Mouse (Mus musculus) ES-CJ7 (cell line): ENCODE data around the gene Slit1.

Source experiments
- DNase-seq: peaks from one replicate; pipeline ENCODE4 v3.0.0; 2011; ENCODE audit warnings: low read depth, low spot score

Gene Slit1

GRCm38 (mm10) chr19:41724831-41725470, 18.5 kb downstream of the Slit1 start:
- peak; percentile 58 for DNase-seq

- DNase-seq: no peak
Measured at GRCm38 (mm10) chr19:41723337-41723736, 20.1 kb downstream of the Slit1 start.

DNA sequence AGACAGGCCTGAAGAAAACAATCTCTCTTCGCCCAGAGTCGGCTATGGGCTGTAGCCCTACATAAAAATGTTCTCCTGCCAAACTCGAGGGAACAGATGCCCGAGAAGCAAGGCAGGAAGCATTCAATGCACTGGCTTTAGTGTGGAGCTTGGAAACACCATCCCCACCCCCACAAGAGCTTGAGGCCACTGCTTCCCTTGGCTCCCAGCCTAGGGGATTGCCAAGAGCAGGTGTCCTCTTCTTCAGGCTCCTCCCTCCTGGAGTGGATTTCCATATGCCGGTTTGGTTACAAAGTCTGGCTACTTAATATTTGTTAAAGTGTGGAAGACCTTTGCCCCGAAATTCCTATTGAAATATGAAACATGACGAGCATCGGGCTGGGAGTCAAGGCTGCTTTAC, 24.0 kb downstream of the Slit1 start:
- no peak for DNase-seq

DNA sequence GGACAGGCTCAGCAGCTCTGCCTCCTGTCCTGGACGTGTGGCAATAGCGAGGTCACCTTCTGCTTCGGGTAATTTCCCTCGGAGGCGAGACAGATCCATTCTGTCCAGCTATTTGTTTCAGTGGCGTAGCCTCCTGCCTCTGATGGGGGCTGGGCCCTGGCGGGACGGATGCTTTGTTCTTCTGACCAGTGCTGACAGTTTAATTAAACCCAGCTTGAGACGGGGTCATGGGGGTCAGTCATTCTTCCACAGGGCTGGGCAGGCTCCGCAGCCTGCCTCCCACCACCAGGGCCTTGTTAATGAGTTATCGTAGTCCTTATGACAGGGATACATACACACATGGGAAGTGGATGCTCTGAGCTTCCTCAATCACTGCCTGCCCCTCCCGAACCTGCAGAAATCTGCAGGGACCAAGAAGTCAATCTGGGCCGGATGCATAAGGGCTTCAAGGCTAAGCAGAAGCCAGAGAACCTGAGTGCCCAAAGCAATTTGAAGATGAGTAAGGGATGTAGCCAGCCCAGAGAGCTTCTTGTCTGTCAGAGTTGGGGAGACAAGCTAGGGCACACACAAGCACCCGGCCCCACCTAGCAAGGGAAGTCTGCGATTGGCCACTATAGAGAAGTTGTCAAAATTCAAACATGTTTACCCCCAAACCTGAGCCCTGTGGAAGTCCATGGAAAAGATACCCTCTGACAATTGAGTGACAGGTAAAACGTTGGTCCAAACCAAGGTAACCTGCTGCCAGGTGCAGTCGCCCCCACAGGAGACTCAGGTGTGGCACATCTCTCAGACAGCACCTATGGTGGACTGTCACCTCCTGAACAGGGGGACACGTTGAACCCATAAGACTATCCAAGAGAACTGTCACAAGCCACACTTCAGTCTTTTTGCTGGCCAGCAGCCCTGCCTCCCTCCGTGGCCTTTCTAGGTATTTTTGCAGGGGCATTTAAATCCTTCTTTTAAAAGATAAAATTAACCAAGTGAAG, 26.9 kb downstream of the Slit1 start:
- no peak for DNase-seq

DNA sequence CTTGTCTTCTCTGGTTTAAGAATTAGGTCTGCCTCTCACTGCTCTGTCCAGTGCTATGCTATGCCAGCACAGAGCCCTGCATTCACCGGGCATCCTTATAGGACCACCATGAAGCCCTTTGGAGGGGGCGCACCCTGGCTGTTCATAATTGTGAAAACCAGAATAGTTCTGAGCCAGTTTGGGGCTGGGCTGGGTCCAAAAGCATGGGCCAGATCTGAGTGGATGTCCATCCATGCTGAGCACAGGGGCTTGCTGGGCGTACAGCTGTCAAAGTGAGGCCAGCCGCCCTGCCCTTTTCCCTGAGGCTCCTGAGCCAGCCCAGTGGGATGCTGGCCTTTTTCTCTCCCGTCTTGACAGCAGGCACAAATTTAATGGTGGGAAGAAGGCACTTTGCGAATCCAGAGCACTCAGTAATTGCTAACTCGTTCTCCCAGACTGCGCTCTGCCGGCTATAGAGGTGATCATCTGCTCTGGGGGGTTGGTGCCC, 29.0 kb downstream of the Slit1 start:
- no peak for DNase-seq

DNA sequence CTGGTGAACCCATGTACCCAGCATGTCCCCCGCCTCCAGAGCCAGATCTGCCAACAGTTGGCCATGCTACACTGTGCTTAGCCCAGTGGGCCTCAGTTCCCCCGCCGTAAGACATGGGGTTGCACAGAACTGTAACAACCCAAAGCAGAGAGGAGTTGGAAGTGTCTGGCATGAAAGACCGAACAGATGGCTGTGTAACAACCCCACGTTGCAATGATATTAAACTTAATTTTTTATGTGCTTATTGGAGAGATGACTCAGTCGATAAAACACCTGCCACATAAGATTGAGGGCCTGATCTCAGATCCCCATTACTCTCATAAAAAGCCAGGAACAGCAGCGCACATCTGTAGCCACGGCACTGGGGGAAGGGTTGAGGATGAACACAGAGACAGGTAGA, 30.6 kb downstream of the Slit1 start:
- no peak for DNase-seq

DNA sequence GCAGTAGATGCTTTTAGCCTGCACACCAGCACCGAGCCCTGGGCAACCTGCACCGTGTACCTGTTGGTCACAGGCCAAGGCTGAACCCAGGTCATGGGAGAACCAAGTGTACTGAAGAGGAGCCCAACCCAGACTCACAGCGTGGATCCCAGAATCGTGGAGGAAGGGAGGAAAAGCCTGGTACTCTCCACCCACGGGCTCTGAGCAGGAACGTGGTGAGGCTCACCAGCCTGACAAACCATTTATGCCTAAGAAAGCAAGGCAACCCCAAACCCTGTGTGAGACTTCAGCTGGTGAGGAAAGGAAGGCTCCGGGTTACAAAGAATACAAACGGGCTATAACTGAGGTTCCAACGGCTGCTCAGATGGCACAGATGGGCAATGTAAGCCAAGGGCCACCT, 31.8 kb downstream of the Slit1 start:
- no peak for DNase-seq

DNA sequence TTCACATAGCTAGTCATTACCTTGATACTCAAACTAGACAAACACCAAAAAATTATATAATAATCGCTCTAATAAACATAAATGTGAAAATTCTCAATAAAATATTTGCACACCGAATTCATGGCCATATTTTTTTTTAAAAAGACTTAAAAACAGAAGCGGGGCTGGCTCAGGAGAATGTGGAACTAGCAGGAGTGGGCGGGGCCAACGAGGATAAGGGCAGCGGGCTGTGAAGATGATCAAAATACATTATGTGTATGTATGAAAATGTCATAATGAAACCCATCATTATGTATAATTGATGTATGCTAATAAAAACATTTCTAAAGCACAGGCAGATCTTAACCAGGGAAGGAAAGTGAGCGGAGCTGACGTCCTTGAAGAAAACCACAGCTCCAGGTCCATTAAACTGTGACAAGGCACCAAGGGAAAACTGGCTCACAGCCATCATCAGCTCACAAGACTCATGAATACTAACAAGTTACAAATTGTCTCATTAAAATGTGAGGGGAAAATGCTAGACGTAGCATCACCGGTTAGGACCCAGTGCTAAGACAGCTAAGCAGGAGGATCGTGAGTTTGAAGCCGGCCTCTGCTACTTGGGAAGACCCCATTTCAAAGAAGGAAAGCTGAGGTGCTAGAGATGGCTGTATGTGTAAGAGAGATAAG, 33.8 kb downstream of the Slit1 start:
- DNase-seq: no peak

DNA sequence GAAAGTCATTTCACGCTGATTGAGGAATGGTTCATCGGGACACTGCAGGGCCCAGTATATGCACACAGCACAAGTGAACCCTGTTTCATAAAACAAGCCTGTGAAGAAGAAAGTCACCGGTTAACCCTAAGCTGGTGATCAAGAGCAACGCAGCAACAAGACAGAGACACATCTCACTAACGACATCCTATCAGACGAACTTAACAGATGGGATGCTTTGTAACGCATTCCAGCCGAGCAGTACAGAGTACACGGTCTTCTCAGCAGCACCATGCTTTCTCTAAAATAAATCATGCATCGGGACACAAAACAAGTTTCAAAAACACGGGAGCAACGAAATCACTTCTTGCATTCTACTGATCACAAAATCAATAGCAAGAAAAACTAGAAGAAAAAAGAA, 35.6 kb downstream of the Slit1 start:
- DNase-seq: no peak

DNA sequence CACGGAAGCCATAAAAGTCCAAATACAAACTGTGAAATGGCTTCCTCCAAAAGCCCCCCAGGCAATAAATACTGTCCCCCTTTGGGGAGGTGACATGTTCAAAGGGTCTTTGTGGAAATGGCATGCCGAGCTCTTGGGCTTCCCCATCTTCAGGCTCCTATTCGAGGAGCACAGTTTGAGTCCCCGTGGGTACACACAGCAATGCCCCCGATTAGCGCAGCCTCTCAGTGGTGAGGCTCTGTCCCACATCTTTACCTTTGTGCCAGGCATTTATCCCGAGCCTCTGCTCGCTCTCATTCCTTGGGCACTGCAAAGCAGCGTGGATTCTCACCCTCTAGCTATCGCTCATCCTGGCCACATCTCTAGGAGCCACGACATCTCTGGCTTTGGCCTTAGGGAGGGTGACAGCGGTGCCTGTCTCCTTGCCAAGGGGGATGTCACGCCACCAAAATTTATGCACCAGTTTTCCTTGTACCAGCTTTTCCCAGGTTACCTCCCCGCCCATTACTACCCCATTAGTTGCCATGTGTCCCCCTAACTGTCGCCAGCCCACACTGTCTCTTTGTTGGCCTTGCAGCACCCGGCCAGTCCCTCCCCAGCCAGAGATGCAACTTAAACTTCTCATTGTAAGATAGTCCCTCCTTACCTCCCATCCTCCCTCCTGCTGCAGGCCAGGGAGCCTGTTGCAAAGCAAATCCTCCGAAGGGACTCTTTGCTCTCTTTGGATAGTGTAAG, 37.2 kb downstream of the Slit1 start:
- no peak for DNase-seq

DNA sequence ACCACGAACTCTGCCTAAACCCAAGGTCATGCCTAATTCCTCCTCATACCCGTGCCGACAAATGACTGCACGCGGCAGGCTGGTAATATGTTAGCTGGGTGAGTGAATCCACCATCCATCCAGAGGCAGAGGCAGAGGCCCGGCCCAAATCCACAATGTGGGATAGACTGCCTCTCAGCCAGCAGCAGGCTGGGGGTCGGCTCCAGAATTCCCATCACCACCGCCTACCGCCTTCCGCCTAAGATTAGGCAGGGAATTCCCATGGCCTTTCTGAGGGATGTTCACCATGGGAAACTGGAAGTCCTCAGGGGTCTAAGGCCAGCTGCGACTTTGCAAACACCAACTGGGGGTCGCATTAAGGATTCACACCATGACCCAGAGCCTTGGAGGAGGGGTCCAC, 38.0 kb downstream of the Slit1 start:
- no peak for DNase-seq

- DNase-seq: no peak
Measured at GRCm38 (mm10) chr19:41702638-41703037, 40.8 kb downstream of the Slit1 start.

DNA sequence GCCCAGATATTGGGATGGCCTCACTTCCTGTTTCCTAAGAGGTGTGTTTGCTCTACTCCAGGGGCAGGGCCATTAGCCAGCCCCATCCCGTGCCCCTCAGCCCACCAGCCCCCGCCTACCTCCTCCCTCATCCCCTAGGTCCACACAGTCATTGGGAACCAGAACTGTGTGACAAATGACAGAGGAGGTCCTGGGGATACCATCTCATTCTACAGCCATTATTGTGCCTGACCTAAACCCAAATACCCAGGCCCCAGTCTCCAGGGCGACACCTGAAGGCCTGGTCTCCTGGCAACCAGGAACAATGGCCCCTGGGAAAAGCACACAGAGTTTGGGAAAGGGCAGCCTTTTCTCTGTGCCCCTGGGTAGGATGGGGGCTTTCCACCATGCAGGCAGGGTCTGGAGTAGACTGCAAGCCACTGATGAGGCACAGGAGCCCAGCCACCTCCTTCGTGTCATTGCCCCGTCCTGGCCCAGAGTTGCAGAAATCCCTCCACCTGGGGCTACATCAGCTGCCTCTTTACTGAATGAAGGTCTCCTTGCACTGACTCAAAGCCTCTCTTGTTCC, 44.5 kb downstream of the Slit1 start:
- DNase-seq: no peak

DNA sequence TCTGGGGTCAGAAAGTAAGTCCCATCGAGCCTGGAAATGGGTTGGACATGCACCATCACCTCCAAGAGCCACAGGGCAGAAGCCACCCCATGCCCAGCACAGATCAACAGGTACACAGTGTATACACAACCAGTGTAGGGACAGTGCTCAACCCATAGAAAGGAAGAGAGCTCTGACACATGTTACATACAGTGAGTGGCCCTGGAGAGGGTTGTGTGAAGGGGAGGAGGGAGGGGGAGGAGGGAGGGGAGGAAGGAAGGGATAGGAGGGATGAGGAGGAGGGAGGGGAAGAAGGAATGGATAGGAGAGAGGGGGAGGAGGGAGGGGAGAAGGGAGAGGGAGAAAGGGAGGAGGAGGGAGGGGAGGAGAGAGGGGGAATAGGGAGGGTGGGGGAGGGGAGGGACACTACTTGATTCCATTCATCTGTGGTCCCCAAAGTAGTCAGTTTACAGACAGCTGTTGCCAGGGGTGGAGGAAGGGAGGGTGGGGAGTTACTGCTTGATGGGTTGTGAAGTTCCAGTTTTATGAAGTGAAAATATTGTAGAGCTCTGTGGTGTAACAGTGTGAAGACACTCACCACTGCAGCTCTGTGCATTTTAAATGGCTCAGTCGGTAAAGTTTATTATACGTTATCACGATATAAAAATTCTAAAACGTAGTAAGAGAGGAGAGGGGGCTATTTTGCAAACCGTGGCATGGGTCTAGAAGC, 45.5 kb downstream of the Slit1 start:
- no peak for DNase-seq

DNA sequence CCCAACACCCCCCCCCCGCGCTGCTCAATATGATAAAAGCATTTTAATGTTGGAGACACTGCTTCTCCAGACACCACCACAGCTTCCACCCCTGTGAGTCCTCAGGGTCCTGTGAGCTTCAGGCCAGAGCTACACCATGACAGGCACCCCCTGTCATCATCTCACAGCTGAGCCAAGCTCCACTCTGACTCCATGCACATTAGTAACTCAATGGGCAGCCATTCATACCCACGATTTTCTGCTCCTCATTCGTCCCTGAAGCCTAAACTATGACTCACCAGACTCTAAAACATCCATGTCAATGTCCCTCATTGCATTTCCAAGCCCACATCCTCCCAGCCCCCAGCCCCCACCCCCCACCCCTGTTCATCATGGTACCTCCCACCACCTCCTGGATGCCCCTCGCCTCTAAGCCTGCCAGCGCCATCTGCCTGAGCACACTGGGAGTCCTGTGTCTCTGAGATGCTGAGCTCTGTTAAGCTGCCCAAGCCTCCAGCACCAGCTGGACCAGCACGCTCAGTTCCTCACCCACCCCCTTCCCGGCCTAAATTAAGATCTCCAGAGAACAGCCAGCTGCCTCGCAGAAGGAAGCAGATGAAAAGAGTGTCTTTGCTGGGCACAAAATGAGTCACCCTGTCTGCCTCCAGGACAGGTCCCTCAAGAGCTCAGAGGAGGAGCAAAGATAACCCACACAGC, 46.2 kb downstream of the Slit1 start:
- DNase-seq: no peak

- no peak for DNase-seq
Measured at GRCm38 (mm10) chr19:41696443-41696842, 47.0 kb downstream of the Slit1 start.

- DNase-seq: no peak
Measured at GRCm38 (mm10) chr19:41695046-41695445, 48.4 kb downstream of the Slit1 start.

DNA sequence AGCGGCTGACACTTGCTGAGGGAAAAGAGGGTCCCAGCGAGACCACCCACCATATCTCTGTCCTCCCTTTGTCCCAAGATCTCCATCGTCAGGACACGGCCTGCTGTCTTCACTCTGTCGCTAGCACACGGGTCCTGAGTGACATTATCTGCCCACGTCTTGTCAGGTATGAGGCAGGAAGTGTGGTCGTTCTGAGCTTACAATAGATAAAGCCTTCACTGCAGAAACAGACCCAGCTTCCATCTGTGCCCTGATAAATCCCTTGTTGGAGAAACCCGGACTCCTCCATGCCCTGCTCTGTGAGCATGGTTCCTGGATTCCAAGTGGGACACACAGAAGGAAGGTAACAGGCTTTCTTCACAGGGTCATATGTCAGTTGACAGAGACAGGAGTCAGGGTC, 48.9 kb downstream of the Slit1 start:
- DNase-seq: no peak

DNA sequence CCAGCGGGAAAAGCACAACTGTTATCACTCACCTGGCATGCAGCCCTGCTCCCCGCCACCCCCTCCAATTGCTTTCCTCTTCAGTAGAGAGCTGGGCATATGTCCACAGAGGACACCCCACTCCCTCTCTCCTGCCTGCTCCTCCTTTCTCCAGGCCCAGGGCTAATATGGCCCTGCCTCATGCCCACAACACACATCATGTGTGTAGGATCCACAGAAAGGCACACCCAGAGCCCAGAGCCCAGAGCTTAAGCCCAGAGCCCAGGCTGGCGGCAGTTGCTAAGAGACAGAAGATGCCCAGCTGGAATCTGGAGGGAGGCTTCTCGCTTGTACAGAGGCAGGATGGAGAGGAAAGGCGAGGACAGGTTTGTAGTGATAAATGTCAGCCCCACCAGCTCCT, 49.7 kb downstream of the Slit1 start:
- no peak for DNase-seq

- DNase-seq: no peak
Measured at GRCm38 (mm10) chr19:41690064-41690463, 53.4 kb downstream of the Slit1 start.
